Mouse (Mus musculus) stomach, embryonic 16.5 days (tissue): ENCODE data around the gene Emx1. TPM values are rescaled to one million over a fixed set of nuclear protein-coding genes. Genes with fewer than 3 reads are reported as not detected.
A peak's percentile ranks its signal among the peaks of the same experiment; 100 is the strongest.

Experiments
- ATAC-seq: fragments of 200-750 bp; cut with Nextera tagmentation; 2 replicates; pipeline ENCODE4 v1.8.0; 2017; ENCODE audit warnings: moderate number of reproducible peaks, moderate TSS enrichment; ENCODE audit not compliant: insufficient read depth, low FRiP score
- H3K27ac ChIP-seq: fragments of 300-500 bp; sonication (generic); 2 replicates; pipeline ENCODE4 v1.5.1; 2014; ENCODE audit warnings: low read length
- H3K27me3 ChIP-seq: fragments of 300-500 bp; sonication (generic); 2 replicates; pipeline ENCODE4 v1.6.1; 2014; ENCODE audit warnings: low read length, control low read depth, mixed read lengths; ENCODE audit not compliant: control insufficient read depth, insufficient read depth
- H3K36me3 ChIP-seq: fragments of 300-500 bp; sonication (generic); 2 replicates; pipeline ENCODE4 v1.6.1; 2014; ENCODE audit warnings: low read length; ENCODE audit not compliant: control insufficient read depth, insufficient read depth
- H3K4me1 ChIP-seq: fragments of 300-500 bp; sonication (generic); 2 replicates; pipeline ENCODE4 v1.6.1; 2014; ENCODE audit warnings: low read length, control low read depth, mixed read lengths; ENCODE audit not compliant: control insufficient read depth, insufficient read depth
- H3K4me2 ChIP-seq: fragments of 300-500 bp; sonication (generic); 2 replicates; pipeline ENCODE4 v1.6.1; 2014; ENCODE audit warnings: low read depth, low read length, mixed read lengths
- H3K4me3 ChIP-seq: fragments of 300-500 bp; sonication (generic); replicated peaks from 2 replicates; pipeline ENCODE4 v1.5.1; 2014; ENCODE audit warnings: mild to moderate bottlenecking, low read length
- H3K9ac ChIP-seq: fragments of 300-500 bp; sonication (generic); 2 replicates; pipeline ENCODE4 v1.6.1; 2014; ENCODE audit warnings: low read length
- H3K9me3 ChIP-seq: fragments of 300-500 bp; sonication (generic); replicated peaks from 2 replicates; pipeline ENCODE4 v1.6.1; 2016; ENCODE audit warnings: low read length, control low read depth; ENCODE audit not compliant: control insufficient read depth
- WGBS: fragments of 180-500 bp; shearing (Covaris S2); extraction: QIAGEN DNeasy Blood & Tissue Kit; methylation state at CpG from one replicate; pipeline ENCODE4 v1.1.7; 2014; 5-methylcytosine and 5-hydroxymethylcytosine counted together
- polyA plus RNA-seq: library from polyadenylated mRNA; unstranded; fragments of >200 nt; fragmentation: Nextera tagmentation; extraction: Ambion mirVana; gene quantifications from 2 replicates; pipeline ENCODE4 v1.2.1, GENCODE M21; 2015

The Emx1 gene
- polyA plus RNA-seq, 1 experiment from 2014 or later: not detected

DNA sequence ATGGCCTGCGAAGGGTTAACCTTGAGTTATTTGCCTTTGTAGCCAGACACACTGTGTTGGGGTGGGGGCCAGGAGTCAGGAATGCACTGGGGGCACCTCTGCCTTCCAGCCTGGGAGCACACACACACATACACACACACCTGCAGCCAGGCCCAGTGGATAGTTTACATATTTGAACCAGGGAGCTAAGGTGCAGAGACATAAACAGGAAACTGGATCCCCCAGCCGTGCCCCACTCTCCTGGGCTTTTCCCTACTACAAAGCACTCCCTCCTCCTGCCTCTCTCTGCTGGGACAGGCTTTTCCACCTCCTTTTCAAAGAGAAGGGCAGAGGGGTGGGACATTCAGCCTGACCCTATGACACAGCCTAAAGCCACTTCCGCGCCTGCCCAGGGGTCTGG lies 33.7 kb downstream of the Emx1 start:
- 25% methylated on average over 4 of the region's 4 CpGs for WGBS
- Histone ChIP-seq H3K27ac (no peak overlapping the region), H3K9ac (no peak overlapping the region), H3K4me3 (no peak overlapping the region), H3K4me1 (peaks cover 7% of the 10 kb centered on the region; the same call in 1 of the 2 replicates), H3K36me3 (no peaks in the 10 kb centered on the region), H3K27me3 (no peaks in the 10 kb centered on the region), H3K4me2 (no peak overlapping the region), H3K9me3 (no peaks in the 10 kb centered on the region)
- ATAC-seq: peak; percentile 45; the same call in 1 of the 2 replicates

GRCm38 (mm10) chr6:85222551-85222950 lies 35.3 kb downstream of the Emx1 start:
- Histone ChIP-seq H3K4me2 (no peak overlapping the region), H3K27me3 (no peaks in the 10 kb centered on the region), H3K36me3 (no peaks in the 10 kb centered on the region), H3K4me3 (no peak overlapping the region), H3K4me1 (peaks cover 7% of the 10 kb centered on the region; the same call in 1 of the 2 replicates), H3K9ac (no peak overlapping the region), H3K27ac (no peak overlapping the region), H3K9me3 (no peaks in the 10 kb centered on the region)
- no peak for ATAC-seq
- 82% methylated on average over 10 of the region's 10 CpGs for WGBS

DNA sequence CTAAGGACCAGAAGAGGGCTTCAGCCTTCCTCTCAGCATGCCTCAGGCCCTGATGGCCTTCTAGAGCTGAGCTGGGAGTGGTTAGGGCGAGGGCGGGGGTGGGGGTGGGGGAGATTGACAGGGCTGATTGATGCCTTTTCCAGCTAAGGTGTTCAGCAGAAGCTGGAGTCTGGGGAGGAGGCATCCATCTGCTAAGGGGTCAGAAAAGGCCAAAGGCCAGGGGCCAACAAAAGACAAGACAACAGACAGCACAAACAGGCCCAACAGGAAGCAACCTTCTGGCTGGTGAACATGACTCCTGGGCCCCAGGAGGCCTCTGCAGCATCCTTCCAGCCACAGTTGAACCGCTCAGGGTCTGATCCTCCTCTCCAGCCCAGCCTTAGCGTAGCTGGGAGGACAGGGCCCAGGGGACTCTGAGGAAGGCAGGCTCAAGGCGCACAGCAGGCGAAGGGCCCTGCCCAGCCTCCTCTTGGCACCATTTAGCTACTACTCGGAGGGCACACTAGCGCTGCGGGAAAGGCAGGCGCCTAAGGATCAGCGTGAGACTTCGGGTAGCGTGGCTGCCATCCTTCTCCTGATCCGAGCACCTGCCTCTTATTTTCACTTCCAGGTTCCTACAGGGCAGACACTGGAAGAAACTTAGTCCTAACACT lies 36.4 kb downstream of the Emx1 start:
- Histone ChIP-seq H3K9ac (no peak overlapping the region; the same call in 1 of the 2 replicates), H3K4me1 (peaks cover 7% of the 10 kb centered on the region; the same call in 1 of the 2 replicates), H3K36me3 (no peaks in the 10 kb centered on the region), H3K9me3 (no peaks in the 10 kb centered on the region), H3K4me3 (no peak overlapping the region), H3K27ac (no peak overlapping the region), H3K27me3 (no peaks in the 10 kb centered on the region), H3K4me2 (no peak overlapping the region)
- WGBS: 60% methylated on average over 14 of the region's 14 CpGs
- ATAC-seq: no peak

DNA sequence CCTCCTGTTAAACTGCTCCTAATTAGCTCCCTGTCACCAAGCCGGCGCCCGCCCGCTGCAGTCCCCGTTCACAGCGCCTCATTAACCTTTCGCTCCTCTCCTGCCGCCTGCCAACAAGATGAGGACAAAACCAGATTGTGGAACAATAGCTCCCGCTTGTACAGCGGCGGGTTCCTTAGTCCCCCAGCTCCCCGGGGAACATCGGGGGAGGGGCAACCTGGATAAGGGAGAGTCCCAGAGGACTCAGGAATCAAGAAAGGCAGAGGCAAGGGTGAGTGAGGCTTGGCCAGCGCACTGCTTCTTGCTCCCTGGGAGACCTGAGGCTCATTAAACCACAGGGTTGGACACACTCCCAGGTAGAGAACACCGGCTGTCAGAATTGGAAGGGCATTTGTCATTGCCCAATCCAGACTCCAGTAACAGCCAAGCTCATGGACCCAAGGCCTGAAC lies 37.2 kb downstream of the Emx1 start:
- WGBS: 62% methylated on average over 15 of the region's 15 CpGs
- ATAC-seq: no peak
- no peaks in the 10 kb centered on the region for H3K36me3 ChIP-seq

GRCm38 (mm10) chr6:85226570-85226969 lies 39.3 kb downstream of the Emx1 start:
- H3K4me3 ChIP-seq: no peak overlapping the region
- no peaks in the 10 kb centered on the region; the same call in 1 of the 2 replicates for H3K4me1 ChIP-seq
- no peak overlapping the region for H3K27ac ChIP-seq
- no peak overlapping the region for H3K4me2 ChIP-seq
- H3K9ac ChIP-seq: no peak overlapping the region
- no peaks in the 10 kb centered on the region for H3K9me3 ChIP-seq
- no peak for ATAC-seq
- no peaks in the 10 kb centered on the region for H3K36me3 ChIP-seq
- WGBS: 80% methylated on average over 9 of the region's 9 CpGs
- no peaks in the 10 kb centered on the region for H3K27me3 ChIP-seq

More for the DNA sequence above, 37.2 kb downstream of the Emx1 start:
- no peak overlapping the region for H3K9ac ChIP-seq
- H3K4me2 ChIP-seq: no peak overlapping the region
- peaks cover 7% of the 10 kb centered on the region; the same call in 1 of the 2 replicates for H3K4me1 ChIP-seq
- H3K9me3 ChIP-seq: no peaks in the 10 kb centered on the region
- no peak overlapping the region for H3K4me3 ChIP-seq
- H3K27me3 ChIP-seq: no peaks in the 10 kb centered on the region
- no peak overlapping the region for H3K27ac ChIP-seq

GRCm38 (mm10) chr6:85227520-85227919 lies 40.3 kb downstream of the Emx1 start:
- H3K27ac ChIP-seq: no peak overlapping the region
- no peaks in the 10 kb centered on the region; the same call in 1 of the 2 replicates for H3K4me1 ChIP-seq
- H3K4me2 ChIP-seq: no peak overlapping the region
- H3K27me3 ChIP-seq: no peaks in the 10 kb centered on the region
- H3K9ac ChIP-seq: no peak overlapping the region
- no peaks in the 10 kb centered on the region for H3K36me3 ChIP-seq
- WGBS: 51% methylated on average over 2 of the region's 2 CpGs
- no peaks in the 10 kb centered on the region for H3K9me3 ChIP-seq
- no peak overlapping the region for H3K4me3 ChIP-seq
- ATAC-seq: no peak

GRCm38 (mm10) chr6:85230762-85231161 lies 43.5 kb downstream of the Emx1 start:
- H3K36me3 ChIP-seq: no peaks in the 10 kb centered on the region
- H3K9ac ChIP-seq: no peak overlapping the region
- peaks cover 10% of the 10 kb centered on the region; the same call in 1 of the 2 replicates for H3K4me1 ChIP-seq
- H3K27me3 ChIP-seq: no peaks in the 10 kb centered on the region
- no peak overlapping the region for H3K4me3 ChIP-seq
- 44% methylated on average over 3 of the region's 3 CpGs for WGBS
- no peak for ATAC-seq
- no peak overlapping the region for H3K27ac ChIP-seq
- no peaks in the 10 kb centered on the region for H3K9me3 ChIP-seq
- no peak overlapping the region for H3K4me2 ChIP-seq

DNA sequence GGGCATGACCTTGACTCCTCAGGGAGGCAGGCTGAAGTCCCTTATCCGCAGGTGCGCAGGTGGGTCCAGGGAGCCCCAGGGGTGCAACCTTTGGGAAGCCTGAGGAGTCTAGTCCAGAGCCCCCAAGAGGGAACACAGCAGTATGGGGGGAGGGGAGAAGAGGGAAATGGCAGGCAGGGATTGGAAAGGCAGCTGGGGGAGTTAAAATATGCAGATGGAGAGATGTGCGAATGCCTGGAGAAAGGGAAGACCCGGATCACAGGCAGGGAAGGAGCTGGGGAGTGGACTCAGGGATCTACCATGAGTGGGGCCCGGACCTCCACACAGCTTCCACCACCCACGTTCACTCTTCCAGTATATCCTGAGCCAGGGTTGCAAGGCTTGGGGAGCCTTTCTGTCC lies 44.2 kb downstream of the Emx1 start:
- WGBS: 41% methylated on average over 6 of the region's 6 CpGs
- no peak for ATAC-seq
- no peaks in the 10 kb centered on the region for H3K9me3 ChIP-seq

GRCm38 (mm10) chr6:85232045-85232444 lies 44.8 kb downstream of the Emx1 start:
- H3K4me3 ChIP-seq: no peak overlapping the region
- peaks cover 10% of the 10 kb centered on the region; the same call in 1 of the 2 replicates for H3K4me1 ChIP-seq
- H3K4me2 ChIP-seq: no peak overlapping the region
- no peaks in the 10 kb centered on the region for H3K27me3 ChIP-seq
- H3K36me3 ChIP-seq: no peaks in the 10 kb centered on the region
- no peak overlapping the region for H3K9ac ChIP-seq
- no peak for ATAC-seq
- no peaks in the 10 kb centered on the region for H3K9me3 ChIP-seq
- WGBS: 66% methylated on average over 4 of the region's 4 CpGs
- no peak overlapping the region for H3K27ac ChIP-seq

More for the DNA sequence above, 44.2 kb downstream of the Emx1 start:
- no peak overlapping the region for H3K9ac ChIP-seq
- H3K4me3 ChIP-seq: no peak overlapping the region
- no peak overlapping the region for H3K4me2 ChIP-seq
- H3K27ac ChIP-seq: no peak overlapping the region
- H3K27me3 ChIP-seq: no peaks in the 10 kb centered on the region
- H3K36me3 ChIP-seq: no peaks in the 10 kb centered on the region
- H3K4me1 ChIP-seq: peaks cover 10% of the 10 kb centered on the region; the same call in 1 of the 2 replicates
